Mouse (Mus musculus) cerebellum, postnatal 25 days (tissue): ENCODE results near the gene Atp8b5.
A peak's percentile ranks its signal among the peaks of the same experiment; 100 is the strongest.

ENCODE experiments used
- DNase-seq, 2 experiments: peaks; one replicate each; pipeline ENCODE4 v3.0.0; 2021; ENCODE audit warnings: mixed read lengths in 2 of 2

Atp8b5 gene

GRCm38 (mm10) chr4:43384083-43384460 lies 117.1 kb downstream of the Atp8b5 start:
- DNase-seq: no peak

GRCm38 (mm10) chr4:43384541-43384940 lies 117.6 kb downstream of the Atp8b5 start:
- no peak for DNase-seq

GRCm38 (mm10) chr4:43386932-43387331 lies 120.0 kb downstream of the Atp8b5 start:
- DNase-seq: no peak

GRCm38 (mm10) chr4:43389390-43389789 lies 122.4 kb downstream of the Atp8b5 start:
- DNase-seq: no peak

GRCm38 (mm10) chr4:43389845-43390440 lies 123.0 kb downstream of the Atp8b5 start:
- peak; percentile 26 to 32 for DNase-seq

GRCm38 (mm10) chr4:43391521-43392050 lies 124.6 kb downstream of the Atp8b5 start:
- no peak for DNase-seq

- DNase-seq: peak; percentile 47 to 60
These were observed 127.5 kb downstream of the Atp8b5 start for GRCm38 (mm10) chr4:43394345-43394891.

GRCm38 (mm10) chr4:43395147-43395546 lies 128.2 kb downstream of the Atp8b5 start:
- DNase-seq: no peak

- DNase-seq: no peak
These were observed 128.9 kb downstream of the Atp8b5 start for GRCm38 (mm10) chr4:43395836-43396235.

- no peak for DNase-seq
These were observed 129.4 kb downstream of the Atp8b5 start for GRCm38 (mm10) chr4:43396381-43396780.

GRCm38 (mm10) chr4:43398014-43398413 lies 131.1 kb downstream of the Atp8b5 start:
- DNase-seq: peak in 1 of 2 experiments; percentile 19

- peak; percentile 35 to 54 for DNase-seq
These were observed 131.9 kb downstream of the Atp8b5 start for GRCm38 (mm10) chr4:43398829-43399331.

- DNase-seq: no peak
These were observed 132.6 kb downstream of the Atp8b5 start for GRCm38 (mm10) chr4:43399391-43400131.

- DNase-seq: no peak
These were observed 134.0 kb downstream of the Atp8b5 start for GRCm38 (mm10) chr4:43400976-43401375.

GRCm38 (mm10) chr4:43401486-43401885 lies 134.5 kb downstream of the Atp8b5 start:
- no peak for DNase-seq

GRCm38 (mm10) chr4:43402212-43402611 lies 135.3 kb downstream of the Atp8b5 start:
- no peak for DNase-seq

- no peak for DNase-seq
These were observed 137.7 kb downstream of the Atp8b5 start for GRCm38 (mm10) chr4:43404697-43405096.

- peak; percentile 59 to 70 for DNase-seq
These were observed 139.4 kb downstream of the Atp8b5 start for GRCm38 (mm10) chr4:43406162-43406971.

- no peak for DNase-seq
These were observed 140.3 kb downstream of the Atp8b5 start for GRCm38 (mm10) chr4:43407071-43407920.

GRCm38 (mm10) chr4:43414761-43415160 lies 147.8 kb downstream of the Atp8b5 start:
- DNase-seq: no peak

- no peak for DNase-seq
These were observed 148.5 kb downstream of the Atp8b5 start for GRCm38 (mm10) chr4:43415221-43416070.
